8 mouse cellular contexts compared by ENCODE assay signal in the genomic region with DNA sequence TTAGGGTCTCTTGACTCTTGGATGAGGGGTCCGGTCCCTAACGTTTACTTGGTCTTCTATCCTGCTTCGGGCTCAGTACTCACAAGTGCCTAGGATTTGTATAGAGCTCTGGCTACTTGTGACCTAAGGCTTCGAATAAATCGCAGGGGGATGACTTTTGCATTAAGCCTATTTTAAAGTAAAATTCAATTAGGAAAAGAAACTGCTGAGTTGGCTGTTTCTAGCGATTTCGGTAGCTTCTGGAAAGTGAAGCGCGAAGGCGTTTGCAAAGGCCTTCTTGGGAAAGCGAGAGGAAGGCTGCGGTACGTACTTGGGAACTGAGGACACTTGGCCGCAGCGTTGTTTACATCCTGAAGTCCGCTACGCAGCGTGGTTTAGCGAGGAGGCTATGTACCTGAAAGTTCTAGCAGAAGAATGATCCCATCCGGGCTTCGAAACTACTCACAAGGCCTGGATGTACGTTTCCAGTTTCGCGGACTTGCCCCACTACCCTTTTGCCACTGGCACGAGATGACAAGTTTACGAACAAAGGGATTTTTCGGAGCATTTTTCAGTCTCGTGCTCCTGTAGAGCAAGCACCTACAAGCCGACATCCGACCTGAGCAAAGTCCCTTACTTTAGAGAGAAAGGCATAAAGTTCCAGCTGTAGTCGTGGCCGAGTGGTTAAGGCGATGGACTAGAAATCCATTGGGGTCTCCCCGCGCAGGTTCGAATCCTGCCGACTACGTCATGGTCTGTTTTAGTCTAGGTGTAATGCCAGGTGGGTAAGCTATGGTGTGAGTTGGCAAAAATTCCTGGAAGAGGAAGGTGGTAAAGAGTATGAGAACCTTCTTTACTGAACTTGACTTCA. TPM values are rescaled to one million over a fixed set of nuclear protein-coding genes. Genes with fewer than 3 reads are reported as not detected.
DNase-seq lines count a peak whose midpoint lies in the region; ATAC-seq and TF ChIP-seq lines count a peak whose summit lies in the region.

No protein-coding gene starts in this region.

- peak overlapping the region; percentile 72 for H3K9ac ChIP-seq in liver, embryonic 13.5 days

- H3K4me3 ChIP-seq in brown adipose tissue, adult 24 weeks (ENCODE audit: insufficient read depth, low read depth, low read length), result peak overlapping the region; percentile 39
- peak overlapping the region; percentile 68 for H3K4me3 ChIP-seq in liver, embryonic 13.5 days (replicated peaks)
- H3K4me3 ChIP-seq in thymus, adult 2 months (ENCODE audit: control insufficient read depth, insufficient read depth, low read length), result peak overlapping the region; percentile 59

- no peak overlapping the region for H3K27ac ChIP-seq in brown adipose tissue, adult 24 weeks (replicated peaks; ENCODE audit: low read depth, low read length)
- peak overlapping the region; percentile 59 for H3K27ac ChIP-seq in liver, embryonic 13.5 days
- no peak overlapping the region for H3K27ac ChIP-seq in thymus, adult 2 months (ENCODE audit: control insufficient read depth, insufficient read depth, low read length)

- H3K9me3 ChIP-seq in liver, embryonic 13.5 days (replicated peaks), result no peaks in the 10 kb centered on the region

- H3K4me1 ChIP-seq in brown adipose tissue, adult 24 weeks (ENCODE audit: control insufficient read depth, insufficient read depth, insufficient read length, low read length), result no peaks in the 10 kb centered on the region
- peaks cover 57% of the 10 kb centered on the region for H3K4me1 ChIP-seq in liver, embryonic 13.5 days (replicated peaks)
- H3K4me1 ChIP-seq in thymus, adult 2 months (replicated peaks; ENCODE audit: control insufficient read depth, insufficient read depth, low read length), result peaks cover 7% of the 10 kb centered on the region

- TF ChIP-seq CTCF in thymus, adult 2 months (IDR thresholded peaks at IDR 0.05; ENCODE audit: borderline replicate concordance, control insufficient read depth, extremely low read depth, insufficient read depth, low read length, poor library complexity), result no peak

- DNase-seq in layer of hippocampus, postnatal 10 days (ENCODE audit: low spot score in 2 of 2), result peak; percentile 32 to 49
- DNase-seq in layer of hippocampus, adult 9-10 months (ENCODE audit: low spot score), result no peak
- peak; percentile 16 for DNase-seq in gastrocnemius, postnatal 10 days
- DNase-seq in hindlimb bud, embryonic 11.5 days (ENCODE audit: extremely low spot score, low read depth, low spot score), result peak; percentile 99
- peak; percentile 88 for DNase-seq in liver, embryonic 13.5 days
- peak; percentile 71 for DNase-seq in naive thymus-derived CD4-positive, alpha-beta T cell, adult 2 months (ENCODE audit: low read depth)
- peak; percentile 74 for DNase-seq in thymus, adult 2 months

- H3K4me2 ChIP-seq in liver, embryonic 13.5 days, result peak overlapping the region; percentile 96

- no peaks in the 10 kb centered on the region for H3K36me3 ChIP-seq in liver, embryonic 13.5 days
- H3K36me3 ChIP-seq in thymus, adult 2 months (ENCODE audit: control insufficient read depth, insufficient read depth, low read length), result no peaks in the 10 kb centered on the region

- ATAC-seq in liver, embryonic 13.5 days (ENCODE audit: low read depth), result peak; percentile 87

- peaks cover 8% of the 10 kb centered on the region for H3K27me3 ChIP-seq in liver, embryonic 13.5 days
- H3K27me3 ChIP-seq in thymus, adult 2 months (ENCODE audit: control insufficient read depth, insufficient read depth, low read length), result peaks cover 14% of the 10 kb centered on the region

- under 1% methylated on average over 38 of the region's 38 CpGs for WGBS in liver, embryonic 13.5 days (ENCODE audit: insufficient replicate concordance)
- WGBS in thymus, adult 2 months, result 2% methylated on average over 38 of the region's 38 CpGs

- no peak for TF ChIP-seq POLR2A in thymus, adult 2 months (IDR thresholded peaks at IDR 0.05; ENCODE audit: control insufficient read depth, extremely low read depth, insufficient read depth, low read length, poor library complexity)

RNA-seq across cellular contexts. Expression of a gene that starts 26.1 kb away (rescaled TPM):
- total RNA-seq in layer of hippocampus, postnatal 10 days (2021), result 1 to 10 TPM; 5.1 to 6.0 TPM
- not detected in 2 replicates for polyA plus RNA-seq in brown adipose tissue, adult 24 weeks (2012; ENCODE audit: insufficient read depth, insufficient read length, missing spikeins)
- 1 to 10 TPM in 1 of 2 experiments, under 1 TPM in 1; 0.73 to 1.2 TPM for total RNA-seq in gastrocnemius, postnatal 10 days (2021)
- polyA plus RNA-seq in liver, embryonic 13.5 days (2015; fragmentation: Nextera tagmentation; extraction: Ambion mirVana), result 0.89 and 1.0 TPM in 2 replicates
- 1.1 and 1.6 TPM in 2 replicates for polyA plus RNA-seq in thymus, adult 2 months (2012; rRNA removed)
